Mouse (Mus musculus): ENCODE measurements at regions not wholly inside any gene's neighbourhood (a gene's known extent, or its start where the extent isn't known, plus 50 kb on each side); places are given as distances from the start of the nearest gene placed in this dataset.
A peak's percentile ranks its signal among the peaks of the same experiment; 100 is the strongest.
"Not testable (repeated sequence)": the region's sequence is repeated elsewhere in the genome, so short reads cannot be mapped to it uniquely, and the experiment has no call there.

DNA sequence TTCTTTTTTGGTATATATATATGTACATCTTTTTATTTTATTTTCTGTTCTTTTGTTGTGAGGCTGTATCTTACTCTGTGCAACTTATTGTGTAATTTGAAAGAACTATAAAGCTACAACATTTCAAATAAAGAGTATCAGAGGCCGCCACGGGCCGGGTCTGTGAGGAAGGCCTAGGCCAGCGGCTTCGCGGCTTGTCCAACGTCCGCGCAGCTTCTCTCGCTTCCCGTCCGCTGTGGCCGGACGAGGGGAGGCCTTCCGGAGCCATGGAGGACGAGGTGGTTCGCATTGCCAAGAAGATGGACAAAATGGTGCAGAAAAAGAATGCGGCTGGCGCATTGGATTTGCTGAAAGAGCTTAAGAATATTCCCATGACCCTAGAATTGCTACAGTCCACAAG, 167.4 kb downstream of the Kif21a start:
- not testable (repeated sequence) for DNase-seq (ENCODE audit: low spot score in 2 of 2)

DNA sequence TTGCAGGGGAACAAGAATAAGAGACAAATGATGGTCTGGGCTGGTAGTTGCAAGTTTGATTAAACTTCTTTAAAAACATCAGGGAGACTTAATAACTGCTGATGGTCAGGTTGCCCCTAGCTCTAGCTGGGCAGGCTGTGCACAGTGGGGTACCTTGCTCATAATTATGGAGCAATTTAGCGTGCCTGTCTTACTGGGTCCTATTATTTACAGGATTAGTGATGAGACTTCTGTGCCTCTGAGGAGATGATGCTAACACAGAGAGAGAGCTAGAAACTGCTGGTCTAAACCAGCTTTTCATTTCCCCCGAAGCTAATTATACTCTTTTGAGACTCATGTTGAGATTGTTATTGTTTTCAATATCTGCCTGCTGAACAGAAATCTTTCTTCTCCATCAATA, 180.3 kb downstream of the Kif21a start:
- no peak for DNase-seq (ENCODE audit: low spot score in 2 of 2)

DNA sequence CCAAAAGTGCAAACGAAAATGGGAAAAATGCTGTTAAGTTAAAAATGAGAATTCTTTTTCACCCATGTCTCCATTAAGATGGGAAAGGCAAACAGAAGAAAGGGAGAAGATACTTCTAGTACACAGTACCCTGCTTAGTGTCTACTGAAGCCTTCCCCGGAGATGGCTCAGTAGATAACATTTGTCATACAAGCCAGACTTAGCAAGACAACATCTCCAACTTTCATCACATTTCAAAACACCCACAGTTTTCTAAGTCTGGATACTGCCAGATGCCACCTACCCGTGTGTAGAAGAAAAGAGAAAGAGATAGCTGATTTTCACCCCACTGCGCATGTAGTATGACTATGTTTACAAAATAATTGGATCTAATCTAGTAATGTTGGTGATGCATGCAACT, 174.5 kb upstream of the Cpne8 start:
- not testable (repeated sequence) for DNase-seq (ENCODE audit: low spot score in 2 of 2)

DNA sequence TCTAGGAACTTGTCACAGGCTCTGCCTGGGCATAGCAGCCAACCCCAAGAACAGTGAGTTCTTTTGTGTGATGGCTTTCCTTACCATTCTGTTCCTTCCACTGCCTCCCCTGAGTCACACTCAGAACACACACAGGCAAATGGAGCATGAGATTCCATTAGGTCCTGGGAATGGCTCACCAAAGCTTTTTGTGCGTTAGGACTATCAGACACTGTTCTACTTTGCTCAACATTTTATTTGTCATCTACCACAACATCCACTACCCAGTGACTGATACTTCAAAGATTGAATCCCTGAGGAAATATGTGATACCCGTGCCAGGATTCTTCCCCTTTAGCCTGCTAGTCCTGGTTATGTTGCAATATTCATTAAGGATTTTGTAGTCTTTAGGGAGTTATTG, 172.8 kb upstream of the Cpne8 start:
- no peak for DNase-seq (ENCODE audit: low spot score in 2 of 2)

DNA sequence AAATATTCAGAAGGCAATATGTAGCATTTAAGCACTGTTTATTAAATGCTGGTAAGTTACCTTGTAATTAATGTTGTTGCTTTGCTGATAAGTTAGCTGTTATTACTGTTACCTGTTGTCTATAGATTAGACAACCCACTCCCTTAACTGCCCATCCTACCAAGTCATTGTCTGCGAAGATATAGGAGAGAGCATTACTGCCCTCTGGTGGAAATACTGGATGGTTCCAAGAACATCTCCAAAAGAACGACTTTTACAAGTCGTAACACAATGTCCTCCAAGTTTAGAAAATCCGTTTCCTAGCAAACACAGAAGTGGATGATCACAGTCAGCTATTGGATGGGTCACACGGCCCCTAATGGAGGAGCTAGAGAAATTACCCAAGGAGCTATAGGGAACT, 162.2 kb upstream of the Cpne8 start:
- DNase-seq (ENCODE audit: low spot score in 2 of 2) = peak in 1 of 2 experiments; percentile 31

DNA sequence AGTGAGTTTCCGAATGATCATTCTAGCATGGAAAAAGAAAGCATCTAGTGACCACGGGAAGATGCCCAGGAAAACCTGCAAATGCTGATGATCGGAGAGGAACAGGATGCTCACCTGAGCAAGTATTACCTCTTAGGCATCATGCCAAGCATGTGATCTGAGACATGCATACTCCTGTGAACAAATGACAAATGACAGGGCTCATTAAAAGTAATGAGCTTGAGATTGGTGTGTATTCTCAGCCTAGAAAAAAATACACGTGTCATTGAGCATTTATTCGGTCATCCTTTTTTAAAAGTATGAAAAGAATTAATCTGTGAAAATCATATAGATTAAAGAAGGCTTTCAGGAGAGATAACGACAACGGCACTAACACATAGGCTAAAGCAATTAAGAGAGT, 156.4 kb upstream of the Cpne8 start:
- DNase-seq (ENCODE audit: low spot score in 2 of 2) = no peak

DNA sequence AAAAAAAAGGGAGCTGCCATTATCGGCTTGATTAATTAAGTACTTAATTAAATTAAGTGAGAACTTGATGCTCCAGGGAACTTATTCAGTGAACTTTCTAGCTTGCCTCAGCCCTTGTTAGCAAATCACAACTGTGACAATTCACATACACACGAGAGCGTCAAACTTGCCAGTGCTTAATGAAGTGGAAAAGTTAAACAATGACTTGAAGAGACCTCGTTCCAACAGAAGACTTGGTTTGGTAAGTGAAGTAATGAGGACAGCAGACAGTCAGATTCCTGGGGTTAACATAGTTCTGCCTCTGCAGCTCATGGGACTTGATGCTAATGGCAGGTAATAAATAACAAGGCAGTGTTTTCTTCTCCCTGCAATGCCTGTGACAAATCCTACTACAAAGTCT, 148.6 kb upstream of the Cpne8 start:
- no peak for DNase-seq (ENCODE audit: low spot score in 2 of 2)

DNA sequence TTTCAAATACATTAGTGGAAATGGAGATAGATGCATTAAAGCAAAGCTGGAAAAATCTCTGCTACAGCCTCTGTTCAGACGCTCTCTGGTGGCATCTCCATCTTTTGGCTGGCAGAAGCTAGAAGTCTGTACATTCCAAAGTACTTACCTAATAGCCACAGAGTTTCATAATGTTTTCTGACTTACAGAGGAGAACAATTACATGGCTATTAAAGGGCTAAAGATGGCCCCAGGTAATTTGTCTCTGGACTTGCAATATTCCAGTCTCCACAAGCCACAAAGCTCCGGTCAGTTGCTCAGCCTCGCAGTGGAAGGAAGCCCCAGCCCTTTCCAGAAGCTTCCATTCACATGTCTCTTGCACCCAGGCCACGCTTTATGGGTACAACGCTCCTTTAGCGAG, 143.1 kb upstream of the Cpne8 start:
- DNase-seq (ENCODE audit: low spot score in 2 of 2) = no peak

DNA sequence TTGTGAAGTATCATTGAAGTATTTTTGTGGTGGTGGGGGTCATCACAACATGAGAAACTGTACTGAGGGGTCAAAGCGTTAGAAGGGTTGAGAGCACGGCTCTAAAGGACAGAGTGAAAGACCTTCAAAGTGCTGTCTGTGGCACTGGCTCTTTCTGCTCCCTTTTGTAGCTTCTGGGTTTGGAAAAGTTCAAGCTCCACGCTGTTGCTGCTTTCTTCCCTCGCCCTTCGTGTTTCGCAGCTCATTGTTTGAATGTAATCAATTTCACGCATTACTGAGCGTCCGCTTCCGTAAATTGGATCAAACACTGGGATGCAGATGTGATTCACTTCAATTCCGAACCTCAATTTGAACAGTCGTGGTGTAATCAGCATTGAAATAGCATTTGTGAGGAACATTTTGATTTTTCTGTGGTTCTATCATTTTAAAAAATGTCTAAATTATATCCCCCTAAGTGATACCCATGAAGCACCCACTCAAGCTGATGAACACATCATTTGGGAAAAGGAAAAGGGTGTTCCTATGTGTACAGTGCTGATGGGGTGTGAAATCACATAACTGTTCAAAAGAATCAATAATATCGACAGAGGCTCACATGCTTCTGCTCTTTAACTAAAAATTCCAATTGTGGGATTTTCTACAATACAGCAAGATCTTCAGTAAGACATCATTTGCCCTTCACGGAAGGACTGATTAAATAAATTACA, 140.9 kb upstream of the Cpne8 start:
- DNase-seq (ENCODE audit: low spot score in 2 of 2) = no peak

DNA sequence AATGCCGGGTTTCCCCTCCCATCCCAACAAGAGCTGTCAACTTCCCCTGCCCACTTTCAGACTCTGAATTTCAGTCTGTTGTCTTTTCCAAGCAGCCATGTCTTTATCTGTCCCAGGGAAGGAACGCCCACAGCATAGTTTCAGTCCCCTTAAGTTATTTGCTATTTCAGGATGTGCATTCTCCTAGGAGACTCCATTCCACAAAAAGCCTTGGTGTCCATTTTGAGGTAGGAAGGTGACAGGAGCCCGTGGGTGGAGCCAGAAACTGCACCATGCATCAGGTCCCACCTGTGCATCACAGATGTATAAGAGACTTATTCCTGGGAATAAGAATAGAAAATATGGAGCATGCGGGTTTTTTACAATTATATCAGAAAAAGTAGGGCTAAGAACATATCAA, 138.9 kb upstream of the Cpne8 start:
- DNase-seq (ENCODE audit: low spot score in 2 of 2) = peak in 1 of 2 experiments; percentile 44

DNA sequence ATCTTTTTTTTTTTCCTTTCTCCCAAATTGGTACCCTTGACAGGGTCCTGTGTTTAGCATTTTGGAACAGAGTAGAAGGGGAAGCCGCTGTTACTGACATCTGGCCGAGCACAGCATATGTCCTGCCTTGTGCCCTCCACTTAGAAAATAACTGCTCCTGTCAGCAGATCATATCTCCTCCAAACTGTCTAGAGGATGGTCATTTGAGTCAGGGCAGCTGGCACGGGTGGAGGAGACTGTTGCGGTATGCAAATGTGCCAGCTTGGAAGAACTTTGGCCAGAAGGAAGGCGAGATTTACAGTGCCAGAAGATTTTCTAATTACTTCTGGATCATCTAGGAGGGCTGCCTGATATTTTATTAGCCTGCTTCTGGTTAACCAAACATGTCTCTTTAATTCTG, 134.7 kb upstream of the Cpne8 start:
- DNase-seq (ENCODE audit: low spot score in 2 of 2) = no peak

DNA sequence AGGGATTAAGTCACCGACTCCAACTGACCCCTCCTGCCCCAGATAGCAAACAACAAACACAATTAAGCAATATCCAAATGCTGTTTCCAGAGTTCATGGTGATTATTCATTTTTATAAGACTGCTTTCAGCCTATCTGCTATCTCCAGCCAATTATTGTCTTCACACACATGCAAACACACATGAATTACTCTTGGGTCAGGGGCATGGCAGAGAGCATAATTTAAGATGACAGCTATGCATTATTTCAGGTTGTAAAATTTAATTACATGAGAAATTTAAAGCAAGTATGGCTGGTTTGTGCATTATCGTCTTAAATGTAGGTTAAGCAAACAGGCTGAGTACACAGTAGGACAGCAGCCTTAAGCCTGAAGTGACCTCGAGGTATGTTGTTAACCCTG, 131.1 kb upstream of the Cpne8 start:
- no peak for DNase-seq (ENCODE audit: low spot score in 2 of 2)

DNA sequence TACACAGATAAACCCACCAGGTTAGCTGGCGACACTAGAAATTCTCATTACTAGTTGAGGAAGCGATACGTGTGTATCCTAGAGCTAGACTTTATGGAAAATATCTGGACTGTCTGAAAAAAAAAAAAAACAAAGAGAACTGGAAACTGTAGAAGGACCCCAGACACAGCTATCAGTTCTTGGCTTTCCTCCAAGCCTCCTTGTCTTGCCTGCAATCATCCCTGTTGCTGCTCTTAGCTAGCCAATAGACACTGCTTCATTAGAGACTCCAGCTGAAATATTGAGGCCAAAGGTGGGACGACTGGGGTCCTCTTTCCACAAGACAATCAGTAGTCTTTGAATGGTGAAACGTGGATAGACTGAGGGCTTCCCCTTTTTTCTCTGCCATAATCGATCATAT, 129.0 kb upstream of the Cpne8 start:
- no peak for DNase-seq (ENCODE audit: low spot score in 2 of 2)

DNA sequence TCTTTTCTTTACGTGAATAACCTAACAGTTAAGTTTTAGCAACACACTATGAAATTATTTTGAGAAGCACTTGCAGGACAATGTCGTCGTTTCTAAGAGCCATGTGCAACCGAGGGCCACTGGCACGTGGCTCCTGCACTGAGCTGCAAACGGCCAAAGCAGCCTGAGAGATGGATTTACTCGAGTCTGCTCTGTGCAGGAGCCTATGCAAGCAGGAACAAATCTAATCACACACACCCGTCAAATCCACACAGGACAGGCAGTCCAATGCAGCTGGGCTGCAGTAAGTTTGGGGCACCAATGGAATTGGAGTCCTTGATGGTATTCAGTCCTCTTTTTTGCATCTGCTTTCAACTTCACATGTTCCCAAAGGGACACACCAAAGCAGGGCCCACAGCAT, 118.8 kb upstream of the Cpne8 start:
- no peak for DNase-seq (ENCODE audit: low spot score in 2 of 2)

DNA sequence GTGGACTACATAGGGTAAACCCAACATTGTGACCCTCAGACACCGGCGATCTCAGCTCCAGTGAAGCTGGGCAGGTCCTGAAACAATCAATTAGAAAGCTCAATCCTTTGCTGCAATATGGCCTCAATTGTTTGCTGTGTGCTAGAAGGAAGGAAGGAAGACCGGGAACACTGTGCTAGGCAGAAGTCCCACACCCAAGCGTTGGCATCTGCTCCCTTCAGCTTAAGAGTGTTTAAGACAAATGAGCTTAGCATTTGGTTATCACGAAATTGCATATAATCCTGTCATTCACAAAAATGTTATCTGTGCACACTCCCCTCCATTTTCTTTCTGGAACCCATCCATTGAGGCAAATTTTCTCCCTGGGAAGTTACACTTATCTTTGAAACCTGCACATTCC, 110.7 kb upstream of the Cpne8 start:
- DNase-seq (ENCODE audit: low spot score in 2 of 2) = peak in 1 of 2 experiments; percentile 3

DNA sequence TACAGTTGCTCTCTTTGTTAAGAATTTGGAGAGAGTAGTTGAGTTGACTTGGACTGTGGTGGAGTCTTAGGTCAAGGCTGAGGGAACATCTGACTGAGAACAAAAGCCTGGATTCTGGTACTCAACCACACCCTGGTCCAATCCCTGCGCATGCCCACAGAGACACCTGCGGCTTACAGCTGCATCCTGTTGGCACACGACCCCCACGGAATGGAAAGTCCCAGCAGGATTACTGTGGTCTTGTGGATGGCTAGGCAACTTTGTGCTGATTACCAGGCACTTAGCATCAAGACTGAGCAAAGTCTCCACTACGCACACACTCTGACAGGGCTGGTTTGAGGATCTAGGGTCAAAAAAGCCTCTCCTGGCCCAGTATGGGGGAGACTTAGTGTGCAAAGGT, 105.5 kb upstream of the Cpne8 start:
- DNase-seq (ENCODE audit: low spot score in 2 of 2) = no peak

DNA sequence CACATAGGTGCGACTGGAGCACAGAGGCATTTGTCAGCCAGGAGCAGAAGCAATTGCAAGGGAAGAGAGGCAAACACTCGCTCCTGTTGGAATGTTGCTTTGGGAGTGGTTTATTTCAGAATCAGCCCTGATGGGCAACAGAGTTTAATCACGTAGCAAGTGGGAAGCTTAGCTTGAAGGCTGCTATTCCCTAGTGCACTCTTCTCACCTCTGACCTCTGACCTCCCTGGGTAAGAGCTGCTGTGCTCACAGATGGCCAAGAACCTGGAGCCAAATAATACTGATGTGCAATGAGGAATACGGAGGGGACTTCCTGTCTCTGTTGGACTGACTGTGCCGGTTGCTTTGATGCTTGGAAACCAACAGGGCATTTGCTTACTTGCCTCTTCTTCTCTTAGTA, 88.3 kb upstream of the Cpne8 start:
- DNase-seq (ENCODE audit: low spot score in 2 of 2) = no peak

DNA sequence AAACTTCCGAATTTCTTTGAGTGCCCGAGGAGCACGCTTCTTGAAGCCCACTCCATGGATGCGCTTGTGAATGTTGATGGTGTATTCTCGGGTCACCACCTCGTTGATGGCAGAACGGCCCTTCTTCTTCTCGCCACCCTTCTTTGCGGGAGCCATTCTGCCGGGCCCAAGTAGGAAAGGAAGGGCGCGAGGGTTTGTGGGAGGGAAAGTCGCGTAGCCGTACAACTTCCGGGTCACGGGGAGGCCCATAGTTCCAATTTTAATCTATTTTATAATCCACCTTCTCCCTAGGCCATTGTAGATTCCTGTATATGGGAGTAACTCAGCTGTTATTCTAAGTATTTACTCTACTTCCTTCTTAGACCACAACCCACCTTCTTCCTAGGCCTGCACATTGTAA, 85.3 kb upstream of the Cpne8 start:
- DNase-seq (ENCODE audit: low spot score in 2 of 2) = not testable (repeated sequence)

DNA sequence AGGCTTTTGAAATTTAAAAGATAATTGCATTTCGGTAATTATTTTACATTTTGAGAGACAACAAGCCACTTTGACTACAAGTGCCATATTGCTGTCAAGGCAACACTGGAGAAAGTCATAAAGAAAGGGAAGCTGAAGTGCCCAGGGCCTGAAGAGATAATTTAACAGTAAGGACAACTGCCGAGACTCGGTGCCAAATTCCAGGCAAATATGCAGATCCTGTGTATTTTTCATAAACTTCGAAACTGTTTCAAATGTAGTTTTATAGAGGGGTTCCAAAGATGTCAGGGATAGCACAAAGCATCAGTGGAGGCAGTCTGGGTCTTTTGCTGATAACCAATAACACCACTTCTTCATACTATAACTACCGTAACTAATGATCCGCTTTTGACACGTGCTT, 54.7 kb upstream of the Cpne8 start:
- no peak for DNase-seq (ENCODE audit: low spot score in 2 of 2)

All from left cerebral cortex, adult 9 months (tissue).